Mouse (Mus musculus) CD4-positive, CD25-positive, alpha-beta regulatory T cell, adult 9 weeks (primary cell): ENCODE results near the gene Glb1l3. TPM values are rescaled to one million over a fixed set of nuclear protein-coding genes. Genes with fewer than 3 reads are reported as not detected.

Experiments
- polyA plus RNA-seq: library from polyadenylated mRNA; unstranded; fragments of 100-300 nt; shearing (Covaris generic); gene quantifications from one replicate; pipeline ENCODE4 v1.2.1, GENCODE M21; 2017

Glb1l3 gene
- polyA plus RNA-seq = not detected

DNA sequence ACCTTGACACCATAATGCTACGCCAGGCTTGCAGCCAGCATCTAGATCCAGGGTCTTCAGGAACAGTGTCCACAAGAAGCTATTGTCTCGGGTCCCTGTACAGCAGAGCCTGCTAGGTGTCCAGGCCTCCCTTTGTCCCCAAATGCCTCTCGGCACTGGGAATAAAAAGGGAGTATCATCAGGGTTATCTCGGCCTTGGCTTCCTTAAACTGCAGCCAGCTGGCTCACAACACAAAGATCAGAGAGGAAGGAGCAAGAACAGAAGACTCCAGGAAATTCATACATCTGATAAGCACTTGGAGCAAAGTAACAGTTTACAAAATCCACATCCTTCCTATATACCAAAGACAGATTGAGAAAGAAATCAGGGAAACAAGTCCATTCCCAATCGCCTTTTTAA is at the start of gene Glb1l3:
Gene Glb1l3 (minus strand): TSS at position 140 of the 400 bp plus-strand sequence.

DNA sequence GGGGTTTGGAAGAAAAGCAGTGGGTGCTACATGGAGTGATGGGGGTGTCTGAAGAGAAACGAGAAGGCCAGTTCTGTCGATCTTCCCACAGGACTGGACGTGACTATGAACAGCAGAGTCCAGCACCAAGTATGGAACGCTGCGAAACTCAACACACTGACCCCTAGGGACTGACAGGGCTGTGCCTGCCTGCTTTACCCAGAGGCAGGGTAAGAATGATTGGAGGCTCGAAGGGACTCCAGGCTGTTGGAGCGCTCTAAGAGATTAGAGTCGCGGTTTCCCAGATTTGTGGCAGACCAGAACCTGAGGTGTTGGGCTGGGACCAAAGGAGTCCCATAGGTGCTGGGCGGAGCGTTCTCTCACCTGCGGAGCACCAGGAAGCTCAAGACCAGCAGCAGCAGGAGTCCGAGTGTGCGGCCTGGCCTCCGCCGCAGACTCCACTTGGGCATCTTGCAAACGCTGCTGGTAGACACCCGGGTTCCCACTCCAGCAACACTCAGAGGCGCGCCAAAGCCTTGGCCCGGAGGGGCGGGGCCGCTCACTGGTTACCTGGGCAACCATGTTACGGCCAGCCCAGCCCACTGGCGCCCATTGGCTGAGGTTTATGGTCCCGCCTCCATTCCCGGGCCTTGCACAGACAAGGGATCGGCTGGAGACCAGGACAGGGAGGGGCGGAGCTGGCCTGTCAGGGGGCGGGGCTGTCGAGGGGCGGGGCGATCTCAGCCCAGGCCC is 54.6 kb downstream of the Glb1l3 start, which contains the start of gene Glb1l2:
Gene Glb1l2 (minus strand): TSS at position 534 of the 732 bp plus-strand sequence.

Other genes starting within 250 kb of the Glb1l3 start
- gene B3gat1, start 127.2 kb downstream of the Glb1l3 start, polyA plus RNA-seq = not detected
- gene Glb1l2, start 54.4 kb downstream of the Glb1l3 start, polyA plus RNA-seq = not detected
- gene Gm1110, start 62.2 kb upstream of the Glb1l3 start, polyA plus RNA-seq = 0.22 TPM
- 39.2 TPM for gene Acad8, start 138.7 kb upstream of the Glb1l3 start, polyA plus RNA-seq
- 95.9 TPM for gene Thyn1, start 138.8 kb upstream of the Glb1l3 start, polyA plus RNA-seq
- gene Vps26b, start 169.2 kb upstream of the Glb1l3 start, polyA plus RNA-seq = 11.4 TPM
- 41.7 TPM for gene Ncapd3, start 169.3 kb upstream of the Glb1l3 start, polyA plus RNA-seq